Mouse (Mus musculus) heart, postnatal 10 days (tissue): ENCODE measurements around the gene Fam102a. TPM values are rescaled to one million over a fixed set of nuclear protein-coding genes. Genes with fewer than 3 reads are reported as not detected.
A peak's percentile ranks its signal among the peaks of the same experiment; 100 is the strongest.

ENCODE experiments used
- DNase-seq, 2 experiments: peaks; one replicate each; pipeline ENCODE4 v3.0.0; 2021
- intact Hi-C: fragments of 180-260 bp; cut with DNase I; formaldehyde crosslinking; loops from one replicate; pipeline ENCODE4 v1.15.1; 2025
- total RNA-seq, 2 experiments: library from RNA; stranded (reverse); gene quantifications; 2 replicates each; pipeline ENCODE4 v1.2.3; 2021

Fam102a gene
- total RNA-seq, 2 experiments from 2014 or later, result 9.7 to 13.0 TPM

DNA sequence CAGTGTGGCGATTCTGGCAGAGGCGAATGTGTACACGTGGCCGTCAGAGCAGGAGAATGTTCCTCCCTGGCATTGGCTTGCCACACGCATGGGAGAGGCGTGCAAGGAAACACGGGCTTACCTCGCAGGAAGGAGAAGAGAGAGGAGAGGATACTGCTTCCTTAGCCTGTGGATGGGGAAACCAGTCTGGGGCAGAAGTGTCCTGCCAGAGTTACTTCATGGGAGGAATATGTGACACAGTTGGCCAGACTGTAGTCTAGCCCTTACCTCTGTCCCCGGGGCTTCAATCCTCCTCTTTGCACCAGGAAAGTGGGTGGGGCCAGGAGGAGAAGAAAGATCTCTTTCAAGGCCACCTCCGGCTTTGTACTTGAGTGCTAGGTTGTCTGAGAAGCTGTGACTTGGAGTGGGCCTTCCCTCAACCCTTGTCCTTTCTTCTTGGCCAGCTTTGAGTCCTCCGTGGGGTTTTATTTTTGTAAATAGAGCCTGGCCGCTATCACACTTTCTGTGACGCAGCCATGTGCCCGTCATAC lies 4.4 kb downstream of the Fam102a start:
- peak in 1 of 2 experiments; percentile 17 for DNase-seq
- intact Hi-C loops, result no loop called here

DNA sequence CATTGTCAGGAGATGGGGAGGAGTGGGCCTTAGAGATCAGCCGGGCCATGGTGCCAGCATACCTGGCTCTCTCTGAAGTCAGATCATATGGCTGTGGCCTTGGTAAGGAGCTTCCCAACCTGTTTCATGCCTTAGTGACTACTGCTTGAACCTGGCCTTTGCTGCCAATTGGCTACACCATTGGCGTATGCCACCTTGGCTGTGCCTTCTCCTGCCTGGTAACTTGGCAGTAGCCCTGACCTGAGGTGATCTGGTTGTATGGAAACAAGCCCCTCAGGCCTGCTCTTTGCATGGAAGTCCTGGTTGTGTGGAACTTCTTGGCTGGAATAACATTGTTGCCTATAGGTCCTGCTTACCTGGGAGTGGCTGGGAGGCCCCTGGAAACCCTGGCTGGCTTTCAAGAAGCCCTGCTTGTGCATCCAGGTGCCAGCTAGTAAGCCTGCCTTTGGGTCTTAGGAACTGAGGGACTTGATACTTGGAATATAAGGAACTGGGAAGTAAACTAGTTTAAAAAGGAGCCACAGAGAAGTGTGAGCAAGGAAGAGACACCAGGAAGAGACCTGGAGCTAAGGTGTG lies 6.3 kb downstream of the Fam102a start:
- DNase-seq, result peak in 1 of 2 experiments; percentile 10
- intact Hi-C loops, result no loop called here

GRCm38 (mm10) chr2:32541986-32542573 lies 6.9 kb downstream of the Fam102a start:
- intact Hi-C loops, result no loop called here
- peak in 1 of 2 experiments; percentile 24 for DNase-seq

GRCm38 (mm10) chr2:32543031-32543449 lies 7.9 kb downstream of the Fam102a start:
- intact Hi-C loops, result no loop called here
- DNase-seq, result no peak

DNA sequence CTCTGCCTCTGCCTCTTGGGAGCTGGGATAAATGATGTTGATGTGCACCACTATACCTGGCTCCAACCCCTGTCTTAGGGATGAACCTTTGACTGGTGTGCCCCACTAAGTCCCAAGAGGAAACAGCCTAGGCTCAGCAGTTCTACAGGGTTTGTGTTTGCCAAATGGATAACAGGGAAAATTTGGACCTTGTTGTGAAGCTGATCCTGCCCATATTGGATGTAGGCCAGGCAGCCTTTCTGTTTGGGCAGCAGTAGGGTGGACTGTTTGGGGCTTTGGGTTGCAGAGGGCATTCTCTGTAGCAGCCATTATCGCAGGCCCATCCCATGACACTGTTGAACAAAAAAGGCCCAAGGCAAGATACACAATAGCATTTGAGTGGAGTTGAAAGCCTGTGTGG lies 11.8 kb downstream of the Fam102a start:
- no peak for DNase-seq
- intact Hi-C loops, result no loop called here

GRCm38 (mm10) chr2:32547380-32547779 lies 12.2 kb downstream of the Fam102a start:
- DNase-seq, result no peak
- intact Hi-C loops, result no loop called here

- intact Hi-C loops, result no loop called here
- peak; percentile 64 to 76 for DNase-seq
These were observed 13.0 kb downstream of the Fam102a start for GRCm38 (mm10) chr2:32547964-32548739.

- intact Hi-C loops, result no loop called here
- DNase-seq, result no peak
These were observed 14.0 kb downstream of the Fam102a start for GRCm38 (mm10) chr2:32549171-32549570.

GRCm38 (mm10) chr2:32549764-32550163 lies 14.6 kb downstream of the Fam102a start:
- DNase-seq, result peak; percentile 84 to 87
- intact Hi-C loops, result no loop called here

GRCm38 (mm10) chr2:32551236-32551635 lies 16.1 kb downstream of the Fam102a start:
- intact Hi-C loops, result no loop called here
- no peak for DNase-seq

- no peak for DNase-seq
- intact Hi-C loops, result no loop called here
These were observed 18.5 kb downstream of the Fam102a start for GRCm38 (mm10) chr2:32553592-32554148.

GRCm38 (mm10) chr2:32555484-32555883 lies 20.4 kb downstream of the Fam102a start:
- intact Hi-C loops, result no loop called here
- no peak for DNase-seq

DNA sequence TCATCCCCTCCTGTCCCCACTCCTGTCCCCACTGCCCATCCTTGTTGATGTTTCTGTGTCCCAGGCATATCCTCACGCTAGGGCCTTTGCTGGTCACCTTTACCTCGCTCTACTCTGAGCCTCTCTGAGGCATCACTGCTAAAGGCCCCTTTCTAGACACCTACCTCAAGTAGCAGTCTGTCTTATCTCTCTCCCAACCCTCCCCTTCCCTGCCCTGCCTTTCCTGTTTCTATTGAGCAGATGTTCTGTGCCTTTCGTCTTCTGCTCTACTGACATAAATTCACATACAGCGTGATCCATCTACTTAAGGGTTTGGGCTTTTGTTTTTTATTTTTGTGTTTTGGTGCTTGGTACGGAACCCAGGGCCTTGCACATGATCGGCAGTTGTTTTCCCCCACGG lies 20.9 kb downstream of the Fam102a start:
- no peak for DNase-seq
- intact Hi-C loops, result no loop called here

DNA sequence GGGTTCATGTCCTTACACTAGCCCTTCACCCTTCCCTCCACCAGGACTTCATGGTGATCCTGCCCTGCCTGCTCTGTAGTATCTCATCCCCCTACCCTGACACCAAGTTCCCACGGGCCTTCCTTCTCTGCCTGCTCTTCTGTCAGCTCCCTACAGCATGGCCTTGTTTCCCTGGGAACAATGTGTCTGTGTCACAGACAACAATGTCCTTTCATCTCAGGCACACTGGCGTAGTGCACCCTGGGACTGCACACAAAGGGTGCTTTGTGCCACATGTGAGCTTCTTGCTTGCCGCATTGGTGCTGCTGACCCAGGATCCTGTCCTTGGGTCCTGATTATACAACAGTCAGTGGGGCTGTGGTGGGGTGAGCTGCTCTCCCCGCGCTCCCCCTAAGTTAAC lies 24.4 kb downstream of the Fam102a start:
- DNase-seq, result no peak
- intact Hi-C loops, result no loop called here

- DNase-seq, result peak; percentile 85 to 86
- intact Hi-C loops, result loop anchor here (1.0 to 2.0 kb wide), 3 partner anchors 30 to 162 kb away; no protein-coding TSS in a partner anchor
These were observed 31.5 kb downstream of the Fam102a start for GRCm38 (mm10) chr2:32566536-32567063.

DNA sequence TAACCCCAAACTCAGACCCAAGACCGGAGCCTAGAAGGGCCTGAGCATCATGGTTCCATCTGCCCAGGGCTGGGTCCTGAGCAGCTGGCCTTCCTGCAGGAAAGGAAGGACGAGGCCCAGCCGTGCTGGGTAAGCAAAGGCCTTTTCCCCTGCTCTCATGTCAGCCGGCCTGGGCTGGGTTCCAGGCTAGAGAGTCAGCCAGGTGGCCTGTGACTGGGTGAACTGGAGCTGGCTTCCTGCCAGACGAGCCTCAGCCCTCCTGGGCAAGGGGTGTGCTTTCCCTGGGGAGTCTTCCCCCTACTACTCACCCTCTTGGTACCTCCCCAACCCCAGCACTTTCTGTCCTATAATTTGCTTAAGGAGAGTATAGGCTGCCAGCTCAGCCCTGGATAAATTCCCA lies 33.0 kb downstream of the Fam102a start:
- intact Hi-C loops, result no loop called here
- DNase-seq, result peak; percentile 62 to 63

DNA sequence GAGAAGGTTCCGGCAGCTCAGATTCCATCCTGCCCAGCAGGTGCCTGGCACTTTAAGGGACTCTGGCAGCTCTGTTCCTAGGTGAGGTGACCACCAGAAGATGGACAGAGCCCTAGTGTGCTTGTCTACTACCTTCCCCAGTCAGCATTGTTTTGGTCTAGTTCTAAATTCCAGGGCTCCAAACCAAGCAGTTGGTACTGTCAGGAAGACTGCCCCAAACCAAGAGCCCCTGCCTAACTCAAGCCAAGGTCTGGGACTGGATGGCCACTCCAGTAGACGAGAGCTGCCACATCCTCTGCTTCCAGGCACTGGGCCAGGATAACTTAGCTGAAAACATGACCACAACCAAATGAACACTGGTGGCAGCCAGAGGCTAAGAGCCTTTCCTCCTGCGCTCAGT lies 33.8 kb downstream of the Fam102a start:
- peak in 1 of 2 experiments; percentile 39 for DNase-seq
- intact Hi-C loops, result no loop called here

DNA sequence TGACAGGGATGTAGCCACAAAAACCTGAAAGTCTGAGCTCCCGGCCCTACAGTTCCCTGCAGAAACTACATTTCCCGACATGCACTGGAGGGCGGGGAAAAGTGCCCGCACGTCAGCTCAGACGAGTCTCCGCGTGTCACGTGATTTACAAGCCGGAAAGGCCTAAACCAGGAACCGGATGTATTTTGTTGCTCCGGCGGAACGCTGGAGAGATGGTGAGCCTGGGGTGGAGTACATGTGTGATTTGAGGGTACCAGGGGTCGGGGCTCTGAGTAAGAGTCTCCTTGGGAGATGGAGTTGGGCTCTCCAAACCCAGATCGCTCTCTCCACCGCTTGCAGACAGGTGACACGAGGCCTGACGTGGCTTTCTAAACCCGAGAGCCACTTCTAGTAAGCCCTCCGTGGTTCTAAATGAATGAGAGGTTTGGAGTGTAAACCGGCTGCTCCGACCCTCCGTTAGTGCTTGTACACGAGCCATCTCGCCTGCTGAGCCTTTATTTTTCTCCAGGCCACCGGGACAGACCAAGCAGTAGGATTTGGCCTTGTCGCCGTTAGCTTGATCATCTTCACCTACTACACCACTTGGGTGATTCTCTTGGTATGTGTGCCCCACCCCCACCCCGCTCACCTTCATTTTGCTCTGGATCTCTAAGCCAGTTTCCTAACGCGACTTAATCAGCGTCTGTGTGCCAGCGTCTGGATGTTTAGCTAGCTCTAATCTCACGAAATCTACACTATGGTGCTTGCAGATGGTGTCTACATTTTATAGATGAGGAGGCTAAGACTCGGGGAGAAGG lies 35.8 kb downstream of the Fam102a start, which contains the start of gene Dpm2:
Gene Dpm2 (plus strand): TSS at position 161 of the 797 bp plus-strand sequence.
- DNase-seq, result peak; percentile 94 to 95
- intact Hi-C loops, result loop anchor here (5.0 kb wide), 1 partner anchor 36 kb away; no protein-coding TSS in a partner anchor

- intact Hi-C loops, result loop anchor here (5.0 kb wide), 1 partner anchor 35 kb away; no protein-coding TSS in a partner anchor
These were observed 37.1 kb downstream of the Fam102a start for GRCm38 (mm10) chr2:32572196-32572595.

DNA sequence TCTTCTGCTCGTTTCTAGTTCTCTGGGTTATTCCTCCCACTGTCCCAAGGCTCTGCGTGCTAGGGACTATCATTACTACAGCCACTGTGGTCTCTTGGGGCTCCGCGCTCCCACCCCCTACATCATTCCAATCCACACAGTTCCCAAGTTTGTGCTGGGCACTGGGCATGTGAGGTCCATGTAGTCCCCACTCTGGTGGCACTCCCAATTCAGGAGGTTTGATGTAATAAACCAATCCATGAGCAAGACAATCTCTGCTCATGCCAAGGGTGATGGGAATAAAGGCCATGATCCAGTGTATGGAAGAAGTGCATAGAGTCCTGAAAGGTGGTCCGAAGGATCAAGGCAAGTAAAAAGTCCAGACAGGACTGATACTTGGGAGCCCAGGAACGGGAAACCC lies 39.4 kb downstream of the Fam102a start, which contains the start of gene Pip5kl1:
Gene Pip5kl1 (plus strand): TSS at position 301 of the 400 bp plus-strand sequence.
- intact Hi-C loops, result loop anchor here (5.0 kb wide), 1 partner anchor 33 kb away; no protein-coding TSS in a partner anchor
- no peak for DNase-seq

More at GRCm38 (mm10) chr2:32572196-32572595, 37.1 kb downstream of the Fam102a start:
- no peak for DNase-seq
